Mouse (Mus musculus) retina, adult 2 months (tissue): ENCODE results near the gene Suds3.

Source experiments
- DNase-seq: peaks from one replicate; pipeline ENCODE4 v3.0.0-alpha.2; 2012; ENCODE audit warnings: low read depth, low spot score

The Suds3 gene

DNA sequence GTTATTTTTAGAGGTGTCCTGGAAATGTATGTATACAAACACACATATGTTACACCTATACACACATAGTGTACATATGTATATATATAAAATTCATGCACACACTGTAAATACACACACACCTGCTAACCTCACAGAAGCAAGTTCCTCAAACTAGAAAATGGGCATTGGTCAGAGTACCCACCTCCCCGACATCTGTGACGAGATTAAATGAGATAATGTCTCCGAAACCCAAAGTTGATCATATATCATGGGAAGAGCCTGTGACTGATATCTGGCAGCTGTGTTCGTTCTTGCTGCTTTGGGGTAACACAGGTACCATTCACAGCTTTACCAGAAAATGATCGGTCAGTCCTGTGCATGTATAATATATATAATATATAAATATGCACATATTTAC is 20.7 kb upstream of the Suds3 start:
- DNase-seq = no peak

DNA sequence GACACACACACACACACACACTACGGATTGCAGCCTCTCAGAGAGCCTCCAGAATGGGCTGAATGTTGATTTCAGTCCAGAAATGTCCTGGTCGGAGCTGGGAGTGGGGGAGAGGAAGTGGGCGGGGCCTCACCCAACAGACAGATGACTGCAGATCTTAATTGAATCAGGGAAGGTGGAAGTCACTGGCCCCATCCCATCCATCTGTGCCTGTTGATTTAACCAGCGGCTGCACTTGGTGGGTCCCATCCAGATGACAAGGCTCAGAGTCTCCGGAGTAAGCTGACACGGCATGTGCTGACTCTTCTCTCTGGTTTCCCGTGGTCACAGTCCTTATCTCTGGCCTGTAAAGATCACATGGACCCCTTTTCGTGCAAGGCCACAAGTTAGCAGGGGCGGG is 20.0 kb upstream of the Suds3 start:
- DNase-seq = no peak

DNA sequence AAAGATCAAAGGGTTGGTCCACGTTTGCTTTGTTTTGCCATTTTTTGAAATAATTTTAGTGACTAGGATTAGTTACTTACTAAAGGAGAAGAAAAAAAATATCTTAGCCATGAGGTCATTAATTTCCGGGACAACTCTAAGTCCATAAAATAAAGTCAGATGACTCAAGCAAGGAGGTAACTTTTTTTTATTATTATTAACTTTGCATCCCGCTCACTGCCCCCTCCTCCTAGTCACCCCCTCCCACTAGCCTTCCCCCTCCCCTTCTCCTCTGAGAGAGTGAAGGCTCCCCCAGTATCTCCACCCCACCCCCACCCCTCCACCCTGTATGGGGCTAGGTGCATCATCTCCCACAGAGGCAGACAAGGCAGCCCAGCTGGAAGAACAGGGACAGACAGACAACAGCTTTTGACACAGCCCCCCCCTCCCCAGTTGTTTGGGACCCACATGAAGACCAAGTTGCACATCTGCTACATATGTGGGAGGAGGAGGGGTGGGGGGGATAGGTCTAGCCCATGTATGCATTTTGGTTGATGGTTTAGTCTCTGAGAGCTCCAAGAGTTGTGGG is 19.1 kb upstream of the Suds3 start:
- no peak for DNase-seq

DNA sequence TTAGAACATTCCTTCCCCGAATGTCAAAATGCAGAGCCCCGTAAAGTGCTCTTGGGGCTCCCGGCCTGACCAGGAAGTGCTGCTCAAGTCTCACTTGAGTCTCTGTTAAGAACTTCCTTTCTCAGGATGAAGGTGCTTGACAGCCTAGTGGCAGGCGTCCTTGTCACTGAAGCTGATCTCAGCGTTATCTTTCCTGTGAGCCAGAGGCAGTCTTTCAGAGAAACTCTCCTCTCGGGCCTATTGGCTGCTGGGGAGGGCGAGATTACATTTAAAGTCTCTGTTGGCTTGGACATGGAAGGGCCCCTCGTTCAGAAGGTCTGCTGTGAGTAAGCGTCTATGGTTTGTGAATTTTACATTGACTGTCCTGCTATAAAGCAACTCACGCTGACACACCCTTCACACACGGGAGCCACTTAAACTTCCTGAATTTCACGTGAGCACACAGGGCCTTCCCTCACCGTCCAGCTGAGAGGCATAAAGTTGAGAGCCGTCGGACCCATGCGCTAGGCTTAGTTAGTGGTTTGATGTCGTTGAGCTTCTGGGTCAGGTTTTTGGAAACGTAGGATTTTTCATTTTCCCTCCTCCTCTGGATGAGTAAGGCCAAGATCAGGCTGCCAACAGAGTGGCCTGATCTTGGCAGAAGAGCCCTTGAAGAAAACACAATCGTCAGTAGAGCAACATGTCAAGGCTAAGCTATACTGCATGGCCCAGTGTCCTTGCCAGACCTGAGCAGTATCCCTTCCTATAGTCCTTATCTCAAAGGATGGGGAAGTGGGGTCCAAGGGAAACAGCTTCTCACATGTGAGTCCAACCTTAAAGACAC is 18.4 kb upstream of the Suds3 start:
- no peak for DNase-seq

DNA sequence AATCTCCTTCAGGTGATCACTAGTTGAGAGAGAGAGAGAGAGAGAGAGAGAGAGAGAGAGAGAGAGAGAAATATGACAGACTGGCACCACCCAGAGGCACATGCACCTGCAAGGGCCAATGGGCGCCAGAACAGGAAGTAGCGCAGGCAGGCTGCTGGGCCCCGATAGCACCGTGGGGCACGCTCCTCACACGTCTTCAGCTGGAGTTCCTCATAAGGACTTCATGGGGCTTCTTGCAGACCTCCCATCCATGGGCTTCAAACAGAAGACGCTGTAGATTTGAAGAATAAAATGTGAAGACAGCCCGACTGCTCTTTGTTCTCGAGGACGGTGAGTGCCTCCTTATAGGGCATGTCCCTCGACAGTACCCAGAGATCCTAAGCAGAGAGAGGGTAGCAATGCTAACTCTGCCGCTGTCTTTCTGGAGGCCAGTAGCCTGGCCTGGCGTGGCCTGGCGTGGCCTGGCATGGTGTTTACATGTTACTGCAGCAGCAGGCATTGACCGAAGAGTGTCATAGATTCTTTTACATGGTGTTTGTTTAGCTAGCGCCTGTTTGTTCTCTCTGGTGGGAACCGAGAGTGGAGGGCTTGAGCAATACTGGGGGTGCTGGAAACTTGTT is 17.6 kb upstream of the Suds3 start:
- no peak for DNase-seq

DNA sequence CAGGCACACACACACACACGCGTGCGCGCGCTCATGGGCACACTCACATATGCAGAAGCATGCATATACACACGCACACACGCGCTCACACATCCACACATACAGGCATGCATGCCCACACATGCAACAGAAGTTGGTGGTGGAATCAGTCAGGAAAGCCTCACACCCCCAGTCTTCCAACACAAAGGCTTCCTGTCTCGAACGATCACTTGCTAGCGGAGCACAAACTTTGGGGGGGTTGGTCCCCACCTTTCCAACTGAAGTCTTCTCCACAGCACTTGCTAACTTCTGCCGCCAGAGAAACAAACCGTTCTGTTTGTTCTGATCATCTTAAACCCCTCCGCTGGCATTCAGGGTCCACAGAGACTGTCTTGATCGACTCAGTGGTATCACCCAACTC is 14.8 kb upstream of the Suds3 start:
- DNase-seq = no peak

DNA sequence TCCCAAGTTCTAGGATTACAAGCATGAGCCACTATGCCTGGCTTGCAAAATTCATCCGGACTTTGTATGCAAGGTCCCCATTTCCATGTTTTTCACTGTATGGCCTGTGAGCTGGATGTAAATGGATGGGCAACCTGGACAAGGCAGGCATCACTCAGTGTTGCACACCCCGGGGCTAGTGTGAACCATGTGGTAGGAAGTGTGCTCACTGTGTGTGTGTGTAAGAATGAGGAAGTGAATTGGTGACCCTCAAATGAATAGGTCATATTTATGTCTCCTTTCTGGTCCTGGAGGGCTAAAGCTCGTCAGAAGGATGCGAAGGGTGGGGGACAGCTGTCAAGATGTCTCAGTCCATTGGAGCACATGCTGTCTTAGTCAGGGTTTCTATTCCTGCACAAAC is 11.1 kb upstream of the Suds3 start:
- no peak for DNase-seq

DNA sequence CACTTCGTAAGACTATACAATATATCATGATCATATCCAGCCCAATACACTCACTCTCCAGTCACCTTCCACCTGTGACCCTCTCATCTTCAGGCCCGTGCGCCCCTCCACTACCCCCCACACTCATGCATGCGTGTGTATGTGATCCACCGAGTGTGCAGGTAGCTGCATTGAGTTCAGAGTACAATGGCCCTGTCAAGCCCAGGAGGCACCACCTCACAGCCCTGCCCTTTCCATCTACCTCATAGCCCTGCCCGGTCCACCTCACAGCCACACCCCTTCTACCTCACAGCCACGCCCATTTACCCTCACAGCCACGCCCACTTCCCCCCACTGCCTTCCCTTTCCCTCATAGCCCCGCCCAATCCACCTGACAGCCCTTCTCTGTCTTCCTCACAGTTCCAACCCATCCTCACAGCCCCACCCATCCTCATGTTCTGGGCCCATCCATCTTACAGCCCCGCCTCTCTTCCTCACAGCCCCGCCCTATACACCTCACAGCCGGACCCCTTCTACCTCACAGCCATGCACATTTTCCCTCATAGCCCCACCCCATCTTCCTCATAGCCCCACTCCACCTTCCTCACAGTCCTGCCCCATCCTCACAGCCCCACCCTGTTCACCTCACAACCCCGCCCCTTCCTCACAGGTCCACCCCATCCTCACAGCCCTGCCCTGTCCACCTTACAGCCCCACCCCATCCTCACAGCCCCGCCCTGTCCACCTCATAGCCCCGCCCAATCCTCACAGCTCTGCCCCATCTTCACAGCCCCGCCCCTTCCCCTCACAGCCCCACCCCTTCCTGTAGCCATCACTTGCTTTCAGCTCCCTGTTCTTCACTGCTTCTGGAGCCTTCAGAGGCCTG is 9.8 kb upstream of the Suds3 start:
- DNase-seq = no peak

DNA sequence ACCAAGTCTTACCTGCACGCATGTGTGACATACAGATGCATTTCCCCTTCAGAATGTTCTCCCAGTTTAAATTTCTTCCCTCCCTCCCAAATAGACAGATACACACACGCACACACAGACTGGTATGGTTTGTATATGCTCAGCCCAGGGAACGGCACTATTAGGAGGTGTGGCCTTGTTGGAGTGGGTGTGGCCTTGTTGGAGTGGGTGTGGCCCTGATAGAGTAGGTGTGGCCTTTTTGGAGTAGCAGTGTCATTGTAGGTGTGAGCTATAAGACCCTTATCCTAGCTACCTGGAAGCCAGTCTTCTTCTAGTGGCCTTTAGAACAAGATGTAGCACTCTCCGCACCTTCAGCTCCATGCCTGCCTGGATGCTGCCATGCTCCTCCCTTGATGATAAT is 7.9 kb upstream of the Suds3 start:
- DNase-seq = no peak

DNA sequence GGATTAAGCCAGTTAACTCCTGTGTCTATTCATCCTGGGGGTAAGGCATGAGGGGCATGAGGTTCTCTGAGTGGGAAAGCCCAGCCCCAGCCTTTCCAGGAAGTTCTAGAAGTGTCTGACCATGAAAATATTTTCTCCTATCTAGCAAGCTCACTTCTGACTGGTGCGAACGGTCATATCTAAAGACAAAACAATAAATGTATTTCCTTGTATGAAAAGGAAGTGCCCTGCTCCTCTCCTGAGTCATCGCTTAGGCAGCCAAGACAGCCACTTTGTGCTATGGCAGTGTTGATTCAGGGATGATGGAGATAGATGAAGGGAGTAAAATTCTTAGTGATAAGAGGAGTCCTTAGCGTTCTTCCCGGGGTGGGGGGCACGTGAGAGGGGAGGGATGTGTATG is 7.2 kb upstream of the Suds3 start:
- no peak for DNase-seq

DNA sequence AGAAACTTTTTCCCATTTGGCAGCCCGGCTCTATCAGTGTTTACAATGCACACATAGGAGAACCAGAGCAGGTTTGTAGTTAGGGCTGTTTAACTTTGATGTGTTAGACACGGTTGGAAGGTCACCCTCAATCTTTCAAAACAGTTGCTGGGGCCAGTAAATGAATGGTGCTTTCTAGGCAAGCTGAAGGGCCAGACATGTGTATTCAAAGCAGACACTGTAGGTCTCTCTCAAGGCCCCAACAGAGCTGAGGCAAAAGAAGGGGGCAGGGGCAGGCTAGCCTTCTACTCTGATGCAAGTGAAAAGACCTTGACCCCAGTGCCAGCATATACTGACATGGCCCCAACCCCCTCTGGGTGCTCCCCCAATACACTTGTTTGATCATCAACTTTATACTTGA is 5.7 kb upstream of the Suds3 start:
- no peak for DNase-seq

DNA sequence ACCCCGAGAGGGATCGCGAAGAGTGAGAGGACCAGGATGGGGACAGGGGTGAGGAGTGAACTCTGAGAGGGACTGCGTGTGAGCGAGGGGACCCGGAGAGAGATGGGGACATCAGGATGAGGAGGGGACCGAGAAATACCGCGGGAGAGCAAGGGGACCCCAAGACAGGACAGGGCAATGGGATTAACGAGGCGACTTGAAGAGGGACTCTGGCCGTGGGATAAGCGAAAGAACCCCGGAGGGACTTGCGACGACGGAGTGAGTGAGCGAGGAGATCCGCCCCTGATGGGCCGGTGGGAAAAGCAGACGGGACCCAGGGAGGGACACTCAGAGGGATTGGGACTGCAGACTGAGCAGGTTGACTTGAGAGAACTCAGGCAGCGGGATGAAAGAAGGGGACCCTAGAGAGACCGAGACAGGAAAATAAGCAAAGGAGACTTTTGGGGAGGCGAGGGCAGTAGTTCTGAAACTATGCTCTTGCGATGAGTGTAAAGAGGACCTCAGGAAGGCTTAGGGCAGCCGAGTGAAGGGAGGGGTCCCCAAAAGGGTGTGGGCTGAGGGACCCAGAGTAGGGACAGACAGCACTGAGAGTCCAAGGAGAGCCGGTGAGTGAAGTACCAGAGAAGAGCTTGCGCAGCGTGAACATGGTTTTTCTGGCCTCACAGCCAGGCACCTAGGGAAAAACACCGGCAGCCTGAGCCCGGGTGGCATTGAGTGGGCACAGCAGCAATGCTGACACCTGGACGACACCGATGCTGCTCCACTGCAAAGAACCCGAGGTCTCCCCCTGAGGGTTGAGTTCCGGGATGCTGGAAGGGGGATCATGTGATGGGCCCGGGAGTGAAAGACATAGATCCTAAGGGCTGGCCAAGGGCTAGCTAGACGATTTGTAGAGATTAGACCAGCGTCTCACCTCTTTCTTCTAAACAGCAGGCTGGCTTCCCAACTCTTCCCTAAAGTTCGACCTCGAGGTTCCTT is 4.9 kb upstream of the Suds3 start:
- DNase-seq = no peak

DNA sequence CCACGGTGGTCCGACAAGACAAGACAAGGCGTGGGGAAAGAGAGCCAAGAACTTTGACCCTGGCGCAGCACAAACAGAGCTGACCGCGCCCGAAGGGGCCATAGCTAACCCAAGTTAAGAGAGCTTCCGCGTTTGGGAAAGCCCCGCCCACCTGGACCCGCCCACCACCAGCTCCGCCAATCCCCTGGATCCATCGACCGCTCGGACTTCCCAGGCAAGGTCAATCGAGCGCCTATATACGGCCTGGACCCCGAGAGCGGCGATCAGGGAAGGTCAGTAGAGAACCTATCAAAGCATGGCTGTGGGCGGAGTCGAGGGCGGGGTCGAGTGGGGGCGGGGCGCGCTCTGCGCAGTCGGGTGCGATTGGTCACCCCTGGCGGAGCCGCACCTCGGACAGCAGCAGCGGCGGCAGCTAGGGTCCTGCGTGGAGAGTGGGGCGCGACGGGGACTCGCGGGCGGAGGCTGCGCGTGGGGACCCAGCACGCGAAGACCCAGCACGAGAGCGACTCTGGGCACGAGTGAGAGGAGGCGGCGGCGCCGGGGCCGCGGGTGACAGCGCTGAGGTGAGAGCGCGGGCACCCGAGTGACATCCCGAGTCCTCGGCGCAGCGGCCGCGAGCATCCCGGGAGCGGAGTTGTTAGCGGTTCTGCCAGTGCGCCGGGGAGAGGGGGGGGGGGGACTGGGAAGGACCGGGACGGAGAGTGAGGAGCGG is 4.0 kb upstream of the Suds3 start, which contains the start of gene Taok3:
Gene Taok3, plus strand, starts transcription at position 353 of the 712 bp plus-strand sequence.
- peak; percentile 99 for DNase-seq

DNA sequence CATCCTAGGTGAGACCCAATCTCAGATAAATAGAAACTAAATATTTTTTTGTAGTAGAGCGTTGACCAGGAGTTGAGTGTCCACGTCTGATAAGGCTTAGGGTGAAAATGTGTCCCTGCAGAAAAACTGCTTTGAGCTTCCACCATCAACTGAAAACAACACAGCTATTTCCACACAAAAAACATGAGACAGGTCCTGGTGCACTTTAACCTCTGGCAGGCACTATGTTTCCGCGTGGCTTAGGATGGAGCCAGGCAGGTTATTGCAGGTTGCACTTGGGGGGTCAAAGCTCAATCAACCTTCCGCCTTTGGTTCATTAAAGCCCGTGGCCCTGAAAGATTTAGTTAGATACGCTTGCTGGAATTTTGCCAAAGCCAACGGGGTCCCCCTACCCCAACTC is 2.9 kb upstream of the Suds3 start:
- DNase-seq = no peak

DNA sequence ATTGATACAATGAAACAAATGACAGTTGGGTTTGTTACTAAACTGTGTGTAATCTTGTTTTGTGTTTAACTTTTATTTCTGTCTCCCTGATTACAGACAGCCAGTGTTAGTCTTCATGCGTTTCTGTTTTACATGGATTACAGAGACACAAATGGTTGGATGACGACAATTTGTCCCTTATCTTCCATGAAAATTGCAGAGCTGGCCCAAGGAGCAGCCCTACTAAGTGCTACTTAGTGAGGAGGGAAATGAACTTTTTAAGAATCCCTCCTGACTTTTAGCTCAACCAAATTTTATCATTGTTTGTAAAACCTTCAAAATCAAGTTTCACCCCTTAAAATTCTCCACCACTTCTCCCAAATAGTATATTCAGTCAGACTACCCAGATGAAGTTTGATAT is 2.3 kb upstream of the Suds3 start:
- DNase-seq = no peak

DNA sequence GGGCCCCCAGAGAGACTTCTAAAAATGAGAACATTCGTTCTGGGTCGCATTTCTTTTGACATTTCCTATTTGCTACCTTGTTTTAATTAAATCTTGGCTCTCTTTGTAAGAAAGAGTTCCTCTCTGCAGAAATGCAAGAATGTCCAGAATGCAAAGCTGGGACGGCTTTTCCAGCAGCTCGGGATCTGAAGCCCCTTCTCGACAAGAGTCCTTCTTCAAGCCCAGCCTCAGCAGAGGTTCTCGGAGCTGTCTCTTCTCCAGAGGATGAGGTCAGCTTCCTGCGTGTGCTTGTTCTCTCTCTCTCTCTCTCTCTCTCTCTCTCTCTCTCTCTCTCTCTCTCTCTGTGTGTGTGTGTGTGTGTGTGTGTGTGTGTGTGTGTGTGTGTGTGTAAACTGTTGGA is 1.8 kb upstream of the Suds3 start:
- no peak for DNase-seq

DNA sequence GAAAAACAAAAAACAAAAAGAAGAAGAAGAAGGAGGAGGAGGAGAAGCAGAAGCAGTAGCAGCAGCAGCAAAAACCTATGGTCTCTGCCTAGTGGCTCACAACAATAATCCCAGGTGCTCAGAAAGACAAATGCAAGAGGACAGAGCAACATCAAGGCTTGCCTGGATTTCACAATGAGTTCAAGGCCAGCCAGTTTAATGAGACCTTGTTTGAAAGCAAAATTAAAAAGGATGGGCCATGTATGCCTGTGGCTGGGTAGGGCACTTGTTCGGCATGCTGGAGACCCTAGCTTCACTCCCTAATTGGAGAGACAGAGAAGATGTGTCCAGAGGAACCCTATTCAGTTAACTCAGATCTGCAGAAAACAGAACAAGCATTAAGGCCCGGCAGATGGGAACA is 1.3 kb upstream of the Suds3 start:
- DNase-seq = no peak

DNA sequence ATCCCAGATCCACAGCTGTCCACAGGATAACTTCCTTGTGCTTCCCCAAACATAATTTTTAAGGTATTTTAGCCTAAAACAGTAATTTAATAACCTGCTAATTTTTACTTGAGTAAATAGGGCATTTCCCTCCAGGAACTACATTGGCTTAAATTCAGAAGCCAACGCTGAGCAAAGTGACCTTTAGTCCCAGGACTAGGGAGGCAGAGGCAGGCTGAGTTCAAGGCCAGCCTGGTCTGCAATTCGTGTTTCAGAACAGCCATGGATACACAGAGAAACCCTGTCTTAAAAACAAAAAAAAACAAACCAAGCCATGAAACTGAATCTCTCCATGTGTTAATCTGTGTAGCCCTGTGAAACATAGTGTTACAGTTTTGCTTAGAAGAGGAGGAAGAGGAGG is 747 bp upstream of the Suds3 start:
- DNase-seq = no peak

DNA sequence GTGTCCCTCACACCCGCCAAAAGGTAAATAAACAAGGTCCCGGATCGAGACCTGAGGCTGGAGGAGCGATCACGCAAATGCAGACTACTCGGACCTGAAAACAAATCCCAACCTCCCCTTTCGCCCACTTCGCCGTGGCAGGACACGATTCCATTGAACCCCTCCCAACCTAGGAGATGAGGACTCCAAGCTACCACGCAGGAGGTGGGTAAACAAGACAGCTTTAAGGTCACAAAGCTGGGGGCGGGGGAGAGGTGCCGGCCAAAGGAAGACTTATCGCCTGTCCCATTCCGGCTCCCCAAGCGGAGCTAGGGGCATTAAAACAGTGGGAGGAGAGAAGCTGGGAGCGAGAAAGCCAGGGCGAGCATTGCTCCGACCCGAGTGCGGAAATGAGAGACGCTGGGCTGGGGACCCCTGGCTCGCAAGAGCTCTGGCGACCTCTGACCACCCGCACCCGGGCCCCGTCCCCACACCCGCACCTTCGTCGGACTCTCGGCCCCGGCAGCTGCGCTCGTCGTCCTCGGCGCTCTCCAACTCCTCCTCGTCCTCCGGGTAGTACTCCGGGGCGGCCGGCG is 633 bp downstream of the Suds3 start:
- DNase-seq = no peak

DNA sequence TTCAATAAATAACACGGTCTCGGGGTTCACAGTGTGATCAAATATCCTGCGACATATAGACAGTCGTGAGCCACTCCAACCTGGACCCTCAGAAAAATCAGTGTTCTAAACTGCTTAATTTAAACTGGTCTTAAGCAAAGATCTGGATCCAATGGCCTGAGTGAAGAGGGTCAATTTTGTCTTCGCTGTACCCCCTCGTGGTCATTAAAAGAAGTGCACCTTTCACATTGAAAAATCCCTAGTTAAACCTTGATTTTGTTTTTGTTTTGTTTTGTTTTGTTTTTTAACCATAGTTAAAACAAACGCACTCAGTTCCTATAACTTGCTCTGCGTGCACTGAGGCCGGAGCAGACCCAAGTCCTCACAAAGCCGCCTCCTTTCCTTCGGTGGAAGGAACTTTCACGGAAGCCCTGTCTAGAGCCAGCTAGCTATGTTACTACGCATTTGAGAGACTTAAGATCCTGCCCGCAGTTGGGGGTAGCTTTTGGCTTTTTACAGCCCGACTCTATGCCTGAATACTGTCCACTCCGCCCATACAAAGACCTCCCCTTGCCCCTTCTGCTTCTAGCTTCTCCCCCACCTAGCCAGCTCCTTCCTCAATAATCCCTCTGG is 1.2 kb downstream of the Suds3 start:
- DNase-seq = no peak
